Mouse (Mus musculus): ENCODE results near the gene Phex.

Phex gene

GRCm38 (mm10) chrX:157415212-157415611 is at the start of gene Phex:
Gene Phex, minus strand, starts transcription at chrX:157415312.
- DNase-seq (ENCODE audit: low read depth, low spot score) = no peak

- no peak for DNase-seq (ENCODE audit: low read depth, low spot score)
These were observed 47.6 kb upstream of the Phex start for GRCm38 (mm10) chrX:157462716-157463115.

DNA sequence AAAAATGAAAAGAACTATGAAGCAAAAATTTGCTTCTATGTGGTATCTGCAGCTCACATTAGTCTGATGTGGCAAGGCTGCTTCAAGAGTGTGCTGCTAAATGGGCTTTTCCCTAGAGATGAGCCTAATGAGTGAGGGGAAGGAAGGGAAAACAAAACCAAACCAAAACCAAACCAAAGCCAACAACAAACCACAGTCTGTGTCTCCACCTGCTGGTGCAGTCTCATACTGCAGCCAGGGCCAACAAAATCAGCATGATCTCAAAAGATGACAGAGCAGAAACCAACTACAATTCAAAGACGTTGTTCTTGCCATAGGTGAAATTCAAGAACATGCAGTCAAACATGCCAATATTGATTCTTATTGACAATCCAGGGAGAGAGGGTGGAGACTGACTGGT is 39.3 kb upstream of the Phex start:
- peak; percentile 56 for DNase-seq (ENCODE audit: low read depth, low spot score)

GRCm38 (mm10) chrX:157449000-157449399 is 33.9 kb upstream of the Phex start:
- no peak for DNase-seq (ENCODE audit: low read depth, low spot score)

GRCm38 (mm10) chrX:157447431-157447830 is 32.3 kb upstream of the Phex start:
- DNase-seq (ENCODE audit: low read depth, low spot score) = no peak

DNA sequence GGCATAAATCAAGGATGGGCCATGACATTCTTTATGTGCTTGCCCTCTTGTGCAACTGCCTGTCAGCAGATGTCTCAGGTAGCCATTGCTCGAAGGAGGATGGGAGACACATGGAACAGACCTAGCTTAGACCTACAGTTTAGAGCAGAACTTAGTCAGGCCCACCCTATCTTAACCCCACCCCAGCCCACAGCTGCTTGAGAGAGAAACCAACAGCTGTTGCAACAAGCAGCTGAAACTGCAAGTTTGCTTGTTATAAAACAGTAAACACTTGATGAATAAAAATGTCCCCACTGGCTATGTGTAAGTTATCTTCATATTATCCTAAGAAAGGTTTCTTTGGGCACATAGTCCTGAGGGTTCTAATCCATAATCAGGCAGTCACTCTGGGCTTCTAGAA is 19.7 kb upstream of the Phex start:
- no peak for DNase-seq (ENCODE audit: low read depth, low spot score)

DNA sequence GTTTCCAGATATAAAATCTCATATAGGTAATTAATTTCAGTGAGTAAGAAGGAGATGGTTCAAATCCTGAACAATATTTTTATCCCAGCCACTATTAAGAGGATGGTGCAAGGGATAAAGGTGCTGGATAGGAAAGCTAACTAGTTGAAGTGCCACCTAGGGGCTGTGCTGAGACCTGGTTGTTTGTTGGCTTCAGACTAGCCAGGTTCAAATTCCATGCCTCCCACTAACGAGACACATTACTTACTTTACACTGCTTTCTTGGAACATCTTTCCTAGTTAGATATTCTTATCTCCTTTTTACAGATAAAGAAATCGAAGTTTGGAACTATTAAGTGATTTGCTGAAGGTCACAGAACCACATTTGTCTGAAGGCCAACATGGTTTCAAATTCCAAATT is 4.3 kb upstream of the Phex start:
- DNase-seq (ENCODE audit: low read depth, low spot score) = no peak

- DNase-seq (ENCODE audit: low read depth, low spot score) = no peak
These were observed 10.2 kb downstream of the Phex start for GRCm38 (mm10) chrX:157404919-157405318.

GRCm38 (mm10) chrX:157391241-157391640 is 23.9 kb downstream of the Phex start:
- no peak for DNase-seq (ENCODE audit: low read depth, low spot score)

GRCm38 (mm10) chrX:157390102-157390501 is 25.0 kb downstream of the Phex start:
- DNase-seq (ENCODE audit: low read depth, low spot score) = no peak

- no peak for DNase-seq (ENCODE audit: low read depth, low spot score)
These were observed 26.7 kb downstream of the Phex start for GRCm38 (mm10) chrX:157388419-157388818.

GRCm38 (mm10) chrX:157387025-157387424 is 28.1 kb downstream of the Phex start:
- DNase-seq (ENCODE audit: low read depth, low spot score) = no peak

DNA sequence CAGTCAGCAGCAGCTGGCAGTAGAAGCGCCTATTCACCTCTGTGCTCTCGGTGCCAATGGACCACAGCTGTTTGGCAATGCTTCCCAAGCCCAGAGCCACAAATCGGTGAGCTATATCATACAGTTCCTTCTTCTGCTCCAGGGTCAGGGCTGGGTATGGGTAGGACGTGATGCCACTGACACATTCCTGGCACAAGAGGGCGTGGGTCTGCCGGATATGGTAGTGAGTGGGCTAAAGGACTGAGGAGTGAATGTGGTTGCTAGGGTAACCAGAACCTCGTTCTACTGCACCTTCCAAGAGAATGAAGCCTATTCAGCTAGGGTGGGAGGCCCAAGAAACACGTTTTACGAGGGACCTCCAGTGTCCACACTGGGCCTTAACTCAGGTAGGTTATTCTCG is 36.3 kb downstream of the Phex start:
- DNase-seq (ENCODE audit: low read depth, low spot score) = peak; percentile 15

- no peak for DNase-seq (ENCODE audit: low read depth, low spot score)
These were observed 37.7 kb downstream of the Phex start for GRCm38 (mm10) chrX:157377456-157377855.

DNA sequence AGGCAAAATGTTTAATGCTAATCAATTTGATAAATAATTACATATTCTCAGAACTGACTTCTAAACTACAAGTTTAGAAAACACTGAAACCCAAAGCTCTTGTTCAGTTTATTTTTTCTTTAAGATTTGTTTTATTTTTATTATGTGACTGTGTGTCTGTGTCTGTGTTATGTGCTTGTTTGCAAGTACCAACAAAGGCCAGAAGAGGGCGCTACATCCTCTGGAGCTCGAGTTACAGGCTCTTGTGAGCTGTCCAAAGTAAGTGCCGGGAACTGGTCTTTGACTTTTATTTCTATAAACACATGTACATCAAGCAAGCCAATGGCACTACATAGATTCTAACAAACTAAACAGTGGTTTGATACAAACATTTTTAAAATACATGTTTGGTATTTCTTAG is 41.2 kb downstream of the Phex start:
- no peak for DNase-seq (ENCODE audit: low read depth, low spot score)

DNA sequence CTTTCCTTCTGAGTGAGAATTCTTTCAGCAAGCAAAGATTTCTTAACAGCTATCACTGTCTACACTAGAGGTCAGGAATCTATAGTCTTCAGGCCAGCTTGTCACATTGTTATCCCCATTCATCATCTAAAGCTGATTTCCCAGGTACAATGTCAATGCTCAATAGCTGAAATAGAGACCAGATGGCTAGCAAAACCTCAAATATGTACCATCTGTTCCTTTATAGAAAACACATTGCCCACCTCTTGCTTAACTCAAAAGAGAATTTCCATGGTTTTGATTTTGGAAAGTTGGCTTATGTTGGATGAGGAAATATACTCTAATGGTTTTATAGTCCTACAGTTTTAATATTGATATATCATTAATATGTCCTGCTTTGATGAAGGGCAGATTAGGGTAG is 45.9 kb downstream of the Phex start:
- DNase-seq (ENCODE audit: low read depth, low spot score) = no peak

GRCm38 (mm10) chrX:157355521-157355920 is 59.6 kb downstream of the Phex start:
- no peak for DNase-seq (ENCODE audit: low read depth, low spot score)

DNA sequence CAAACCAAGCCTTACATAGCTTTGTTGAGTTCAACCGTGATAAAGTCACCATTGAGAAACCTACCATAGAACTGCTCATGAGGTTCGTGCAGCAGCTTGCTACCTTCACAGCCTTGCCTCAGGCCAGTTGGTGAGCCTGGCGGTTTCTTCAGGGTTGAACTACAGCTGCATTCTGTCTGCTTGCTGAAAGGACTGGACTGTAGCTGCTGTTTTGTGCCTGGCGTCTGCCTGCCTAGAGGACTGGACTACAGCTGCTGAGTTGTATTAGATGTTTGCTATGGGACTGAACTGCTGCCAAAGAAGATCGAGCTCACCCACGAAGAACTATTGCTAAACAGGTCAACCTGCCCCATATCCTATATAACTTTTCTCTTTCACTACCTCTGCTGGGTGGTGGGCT is 68.9 kb downstream of the Phex start:
- no peak for DNase-seq (ENCODE audit: low read depth, low spot score)

GRCm38 (mm10) chrX:157334726-157335125 is 80.4 kb downstream of the Phex start:
- DNase-seq (ENCODE audit: low read depth, low spot score) = no peak

GRCm38 (mm10) chrX:157329821-157330220 is 85.3 kb downstream of the Phex start:
- no peak for DNase-seq (ENCODE audit: low read depth, low spot score)

- no peak for DNase-seq (ENCODE audit: low read depth, low spot score)
These were observed 86.7 kb downstream of the Phex start for GRCm38 (mm10) chrX:157328396-157328795.

- DNase-seq (ENCODE audit: low read depth, low spot score) = no peak
These were observed 87.4 kb downstream of the Phex start for GRCm38 (mm10) chrX:157327756-157328155.

- DNase-seq (ENCODE audit: low read depth, low spot score) = no peak
These were observed 90.7 kb downstream of the Phex start for GRCm38 (mm10) chrX:157324396-157324795.

GRCm38 (mm10) chrX:157310331-157310730 is 104.8 kb downstream of the Phex start:
- no peak for DNase-seq (ENCODE audit: low read depth, low spot score)

GRCm38 (mm10) chrX:157308171-157308570 is 106.9 kb downstream of the Phex start:
- no peak for DNase-seq (ENCODE audit: low read depth, low spot score)
